Mouse (Mus musculus): ENCODE results near the gene Olfr288. TPM values are rescaled to one million over a fixed set of nuclear protein-coding genes. Genes with fewer than 3 reads are reported as not detected.

Gene Olfr288
- polyA plus RNA-seq (2015; fragmentation: Nextera tagmentation; extraction: Ambion mirVana): not detected in 2 replicates

DNA sequence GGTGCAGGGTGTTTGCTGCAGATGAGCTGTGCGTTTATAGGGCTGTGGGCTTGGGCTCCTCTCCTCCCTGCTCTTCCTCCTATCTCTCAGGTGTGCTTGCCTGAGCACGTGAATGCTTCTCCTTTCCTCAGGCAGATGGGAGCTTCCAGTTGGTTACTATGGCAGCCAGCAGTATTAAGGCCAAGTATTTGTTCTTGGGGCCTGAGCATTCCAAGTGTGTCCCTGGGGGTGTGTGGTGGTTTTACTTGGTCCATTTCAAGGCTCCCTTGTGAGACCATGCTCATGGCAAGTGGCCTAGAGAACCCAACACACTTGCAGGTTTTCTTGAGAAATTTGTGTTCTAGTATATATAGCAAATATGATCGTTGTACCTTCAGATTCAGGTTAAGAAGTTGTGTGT lies at the start of gene Olfr288:
Olfr288 (minus strand) TSS at position 101 of the 400 bp plus-strand sequence.
- no peaks in the 10 kb centered on the region for H3K4me1 ChIP-seq (replicated peaks; ENCODE audit: insufficient read depth, low read length)
- H3K4me3 ChIP-seq (replicated peaks; ENCODE audit: low read depth, low read length): no peak within 1 kb of the TSS
- WGBS: 70% methylated on average over 3 of the region's 3 CpGs
- H3K9me3 ChIP-seq (replicated peaks; ENCODE audit: low read length): no peaks in the 10 kb centered on the region
- H3K9ac ChIP-seq (ENCODE audit: low read depth, low read length): no peak within 1 kb of the TSS
- H3K27ac ChIP-seq: no peak within 1 kb of the TSS
- no peak for TF ChIP-seq CTCF (IDR thresholded peaks at IDR 0.05; ENCODE audit: low read depth)
- no peak within 1 kb of the TSS for H3K4me2 ChIP-seq (ENCODE audit: low read length)
- H3K36me3 ChIP-seq (ENCODE audit: insufficient read depth, low read length): no peaks in the 10 kb centered on the region
- DNase-seq (ENCODE audit: low spot score) (no peak), ATAC-seq (replicated peaks; ENCODE audit: low FRiP score, low read depth) (no peak)
- no peaks in the 10 kb centered on the region for H3K27me3 ChIP-seq (ENCODE audit: insufficient read depth, low read length)

DNA sequence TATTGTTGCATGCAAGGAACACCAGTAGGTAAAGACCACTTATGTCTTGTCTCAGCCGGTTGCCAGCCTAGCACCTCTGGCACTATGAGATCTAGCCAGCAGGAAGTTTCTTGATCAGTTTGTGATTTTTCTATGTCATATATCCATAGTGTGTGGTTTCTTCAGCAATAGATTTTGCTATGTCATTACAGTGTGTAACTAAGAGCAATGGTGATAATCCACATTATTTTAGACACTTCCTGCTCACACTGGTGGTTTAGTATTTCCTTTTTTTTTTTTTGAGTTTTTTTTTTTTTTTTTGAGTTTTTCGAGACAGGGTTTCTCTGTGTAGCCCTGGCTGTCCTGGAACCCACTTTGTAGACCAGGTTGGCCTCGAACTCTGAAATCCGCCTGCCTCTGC lies 40.1 kb upstream of the Olfr288 start:
- no peak for TF ChIP-seq CTCF (IDR thresholded peaks at IDR 0.05; ENCODE audit: low read depth)
- Histone ChIP-seq H3K4me1 (replicated peaks; ENCODE audit: insufficient read depth, low read length) (no peaks in the 10 kb centered on the region), H3K27ac (no peak overlapping the region), H3K9me3 (replicated peaks; ENCODE audit: low read length) (no peaks in the 10 kb centered on the region), H3K27me3 (ENCODE audit: insufficient read depth, low read length) (no peaks in the 10 kb centered on the region), H3K4me3 (replicated peaks; ENCODE audit: low read depth, low read length) (no peak overlapping the region), H3K36me3 (ENCODE audit: insufficient read depth, low read length) (no peaks in the 10 kb centered on the region), H3K4me2 (ENCODE audit: low read length) (no peak overlapping the region), H3K9ac (ENCODE audit: low read depth, low read length) (no peak overlapping the region)
- no peak for DNase-seq (ENCODE audit: low spot score)
- 89% methylated on average over 4 of the region's 4 CpGs for WGBS
- ATAC-seq (replicated peaks; ENCODE audit: low FRiP score, low read depth): no peak

DNA sequence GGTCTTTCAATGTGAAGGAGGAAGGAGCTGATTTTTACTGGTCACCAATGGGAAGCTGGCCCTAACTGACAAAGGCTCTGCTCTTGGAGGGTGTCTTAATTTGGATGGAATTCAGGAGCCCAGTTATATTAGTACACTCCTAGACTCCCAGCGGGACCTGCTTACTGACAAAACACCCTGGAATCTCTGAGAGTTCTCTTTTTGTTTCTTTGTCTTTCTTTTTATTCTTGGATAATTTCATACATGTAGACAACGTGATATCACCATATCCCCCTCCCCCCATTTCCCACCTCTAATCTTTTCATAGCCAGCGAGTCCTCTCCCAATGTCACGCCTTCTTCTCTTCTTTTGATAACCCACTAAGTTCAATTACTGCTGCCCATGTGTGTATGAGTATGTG lies 39.0 kb upstream of the Olfr288 start, which contains the start of gene Olfr286:
Olfr286 (minus strand) TSS at position 101 of the 400 bp plus-strand sequence.
- H3K4me3 ChIP-seq (replicated peaks; ENCODE audit: low read depth, low read length): no peak within 1 kb of the TSS
- WGBS: 84% methylated on average over 4 of the region's 4 CpGs
- ATAC-seq (replicated peaks; ENCODE audit: low FRiP score, low read depth): no peak
- H3K36me3 ChIP-seq (ENCODE audit: insufficient read depth, low read length): no peaks in the 10 kb centered on the region
- no peaks in the 10 kb centered on the region for H3K9me3 ChIP-seq (replicated peaks; ENCODE audit: low read length)
- H3K4me2 ChIP-seq (ENCODE audit: low read length): no peak within 1 kb of the TSS
- H3K9ac ChIP-seq (ENCODE audit: low read depth, low read length): no peak within 1 kb of the TSS
- DNase-seq (ENCODE audit: low spot score): no peak
- no peak for TF ChIP-seq CTCF (IDR thresholded peaks at IDR 0.05; ENCODE audit: low read depth)
- H3K27me3 ChIP-seq (ENCODE audit: insufficient read depth, low read length): no peaks in the 10 kb centered on the region
- no peak within 1 kb of the TSS for H3K27ac ChIP-seq
- no peaks in the 10 kb centered on the region for H3K4me1 ChIP-seq (replicated peaks; ENCODE audit: insufficient read depth, low read length)

DNA sequence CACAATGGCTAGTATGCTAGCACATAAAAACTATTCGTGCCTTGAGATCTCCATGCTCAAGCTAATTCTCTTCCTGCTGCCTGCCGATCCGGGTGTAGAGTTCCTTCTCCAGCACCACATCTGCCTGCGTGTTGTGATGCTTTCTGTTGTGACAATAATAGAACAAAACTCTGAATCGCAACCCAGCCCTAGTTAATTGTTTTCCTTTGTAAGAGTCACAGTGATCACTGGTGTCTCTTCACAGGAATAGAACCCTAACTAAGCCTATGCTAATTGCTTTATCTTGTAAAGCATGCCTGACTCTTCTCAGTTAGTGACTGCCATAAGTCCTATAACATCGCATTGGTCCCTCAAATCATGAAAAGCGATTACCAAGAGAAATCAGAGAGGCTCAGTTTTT lies 30.8 kb upstream of the Olfr288 start:
- H3K9me3 ChIP-seq (replicated peaks; ENCODE audit: low read length): no peaks in the 10 kb centered on the region
- no peaks in the 10 kb centered on the region for H3K4me1 ChIP-seq (replicated peaks; ENCODE audit: insufficient read depth, low read length)
- no peak overlapping the region for H3K27ac ChIP-seq
- DNase-seq (ENCODE audit: low spot score) (no peak), ATAC-seq (replicated peaks; ENCODE audit: low FRiP score, low read depth) (no peak)
- no peaks in the 10 kb centered on the region for H3K27me3 ChIP-seq (ENCODE audit: insufficient read depth, low read length)
- no peaks in the 10 kb centered on the region for H3K36me3 ChIP-seq (ENCODE audit: insufficient read depth, low read length)
- no peak overlapping the region for H3K9ac ChIP-seq (ENCODE audit: low read depth, low read length)
- no peak overlapping the region for H3K4me2 ChIP-seq (ENCODE audit: low read length)
- WGBS: 77% methylated on average over 7 of the region's 7 CpGs
- H3K4me3 ChIP-seq (replicated peaks; ENCODE audit: low read depth, low read length): no peak overlapping the region
- TF ChIP-seq CTCF (IDR thresholded peaks at IDR 0.05; ENCODE audit: low read depth): no peak

DNA sequence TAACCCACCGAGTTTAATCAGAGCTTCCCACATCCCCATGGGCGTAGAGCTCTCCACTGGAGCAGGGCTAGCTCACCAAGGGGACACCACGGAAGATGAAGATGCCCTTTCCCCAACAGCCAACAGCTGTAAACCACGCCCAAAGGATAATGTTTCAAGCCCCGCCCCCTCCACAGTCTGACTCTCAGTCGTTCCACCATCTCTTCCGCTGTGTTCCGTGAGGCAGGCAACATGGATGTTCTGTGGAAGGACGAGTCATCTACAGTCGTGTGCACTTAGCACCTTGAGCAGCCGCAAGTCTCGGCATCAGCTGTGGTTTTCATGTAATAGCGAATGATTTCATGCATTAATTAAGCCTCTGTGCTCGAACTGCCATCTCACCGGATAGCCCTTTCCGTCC lies 30.3 kb upstream of the Olfr288 start:
- Histone ChIP-seq H3K4me1 (replicated peaks; ENCODE audit: insufficient read depth, low read length) (no peaks in the 10 kb centered on the region), H3K4me2 (ENCODE audit: low read length) (no peak overlapping the region), H3K9me3 (replicated peaks; ENCODE audit: low read length) (no peaks in the 10 kb centered on the region), H3K36me3 (ENCODE audit: insufficient read depth, low read length) (no peaks in the 10 kb centered on the region), H3K27ac (no peak overlapping the region), H3K9ac (ENCODE audit: low read depth, low read length) (no peak overlapping the region), H3K27me3 (ENCODE audit: insufficient read depth, low read length) (no peaks in the 10 kb centered on the region), H3K4me3 (replicated peaks; ENCODE audit: low read depth, low read length) (no peak overlapping the region)
- DNase-seq (ENCODE audit: low spot score) (no peak), ATAC-seq (replicated peaks; ENCODE audit: low FRiP score, low read depth) (no peak)
- no peak for TF ChIP-seq CTCF (IDR thresholded peaks at IDR 0.05; ENCODE audit: low read depth)
- WGBS: 45% methylated on average over 16 of the region's 16 CpGs

DNA sequence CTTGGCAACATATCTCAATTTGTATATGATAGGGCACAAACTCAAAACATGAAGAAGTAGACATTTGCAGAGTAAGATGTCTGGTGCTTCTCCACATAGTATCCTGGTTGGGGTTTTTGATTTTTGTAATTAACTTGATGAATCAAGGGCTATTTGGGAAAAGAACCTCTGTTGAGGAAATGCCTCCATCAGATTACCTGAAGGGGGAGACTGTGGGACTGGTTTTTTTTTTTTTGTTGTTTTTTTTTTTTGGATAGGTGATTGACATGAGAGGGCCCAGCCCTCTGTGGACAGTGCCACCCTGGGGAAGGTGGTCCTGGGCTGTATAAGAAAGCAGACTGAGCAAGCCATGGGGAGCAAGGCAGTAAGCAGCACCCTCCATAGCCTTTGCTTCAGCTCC lies 27.0 kb upstream of the Olfr288 start:
- no peak overlapping the region for H3K9ac ChIP-seq (ENCODE audit: low read depth, low read length)
- no peak for TF ChIP-seq CTCF (IDR thresholded peaks at IDR 0.05; ENCODE audit: low read depth)
- no peak overlapping the region for H3K27ac ChIP-seq
- no peaks in the 10 kb centered on the region for H3K36me3 ChIP-seq (ENCODE audit: insufficient read depth, low read length)
- no peaks in the 10 kb centered on the region for H3K4me1 ChIP-seq (replicated peaks; ENCODE audit: insufficient read depth, low read length)
- H3K4me3 ChIP-seq (replicated peaks; ENCODE audit: low read depth, low read length): no peak overlapping the region
- no peaks in the 10 kb centered on the region for H3K27me3 ChIP-seq (ENCODE audit: insufficient read depth, low read length)
- H3K9me3 ChIP-seq (replicated peaks; ENCODE audit: low read length): no peaks in the 10 kb centered on the region
- no peak overlapping the region for H3K4me2 ChIP-seq (ENCODE audit: low read length)
- DNase-seq (ENCODE audit: low spot score) (no peak), ATAC-seq (replicated peaks; ENCODE audit: low FRiP score, low read depth) (no peak)

DNA sequence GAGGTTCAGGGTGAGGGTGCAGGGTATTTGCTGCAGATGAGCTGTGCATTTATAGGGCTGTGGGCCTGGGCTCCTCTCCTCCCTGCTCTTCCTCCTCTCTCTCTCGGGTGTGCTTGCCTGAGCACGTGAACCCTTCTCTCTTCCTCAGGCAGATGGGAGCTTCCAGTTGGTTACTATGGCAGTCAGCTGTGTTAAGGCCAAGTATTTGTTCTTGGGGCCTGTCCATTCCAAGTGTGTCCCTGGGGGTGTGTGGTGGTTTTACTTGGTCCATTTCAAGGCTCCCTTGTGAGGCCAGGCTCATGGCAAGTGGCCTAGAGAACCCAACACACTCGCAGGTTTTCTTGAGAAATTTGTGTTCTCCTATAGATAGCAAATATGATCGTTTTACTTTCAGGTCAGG lies 25.5 kb upstream of the Olfr288 start, which contains the start of the genes Gm44579 and Olfr287:
Gm44579 (minus strand) TSS at position 101 of the 400 bp plus-strand sequence.
Olfr287 (minus strand) TSS at position 180 of the 400 bp plus-strand sequence.
- Histone ChIP-seq H3K36me3 (ENCODE audit: insufficient read depth, low read length) (no peaks in the 10 kb centered on the region), H3K9me3 (replicated peaks; ENCODE audit: low read length) (no peaks in the 10 kb centered on the region), H3K4me3 (replicated peaks; ENCODE audit: low read depth, low read length) (no peak within 1 kb of the TSS), H3K4me2 (ENCODE audit: low read length) (no peak within 1 kb of the TSS), H3K27ac (no peak within 1 kb of the TSS), H3K9ac (ENCODE audit: low read depth, low read length) (no peak within 1 kb of the TSS), H3K4me1 (replicated peaks; ENCODE audit: insufficient read depth, low read length) (no peaks in the 10 kb centered on the region), H3K27me3 (ENCODE audit: insufficient read depth, low read length) (no peaks in the 10 kb centered on the region)
- ATAC-seq (replicated peaks; ENCODE audit: low FRiP score, low read depth) (no peak), DNase-seq (ENCODE audit: low spot score) (no peak)
- 73% methylated on average over 4 of the region's 4 CpGs for WGBS
- TF ChIP-seq CTCF (IDR thresholded peaks at IDR 0.05; ENCODE audit: low read depth): no peak

Measured in kidney, postnatal 0 days (tissue).